In genomic region chr1:54180663-54181062, GRCm38 (mm10) we compare ENCODE assay signal across 23 mouse cellular contexts. TPM values are rescaled to one million over a fixed set of nuclear protein-coding genes. Genes with fewer than 3 reads are reported as not detected.
DNase-seq lines count a peak whose midpoint lies in the region; ATAC-seq and TF ChIP-seq lines count a peak whose summit lies in the region.
"Had no signal": no experiment of that assay in that cellular context is flagged by ENCODE, and none has a peak within 500 bp of the region (broad histone marks: within the 10 kb centered on the region; RNA-seq: fewer than 3 reads in every experiment).

No protein-coding gene starts in this region.

- TF ChIP-seq EP300 in heart, postnatal 0 days (IDR thresholded peaks at IDR 0.05; ENCODE audit: low read depth) = no peak

- H3K36me3 ChIP-seq in heart, embryonic 11.5 days (ENCODE audit: control insufficient read depth, insufficient read depth, low read length) = no peaks in the 10 kb centered on the region
- no peaks in the 10 kb centered on the region for H3K36me3 ChIP-seq in heart, embryonic 15.5 days
- no peaks in the 10 kb centered on the region for H3K36me3 ChIP-seq in heart, postnatal 0 days (replicated peaks; ENCODE audit: control insufficient read depth, insufficient read depth, low read length)
- H3K36me3 ChIP-seq: embryonic facial prominence, embryonic 10.5 days; embryonic facial prominence, embryonic 12.5 days; forebrain, embryonic 15.5 days had no signal

- TF ChIP-seq CTCF in heart, postnatal 0 days (IDR thresholded peaks at IDR 0.05; ENCODE audit: low read depth) = no peak

- no peak for ATAC-seq in heart, embryonic 11.5 days (replicated peaks; ENCODE audit: insufficient number of reproducible peaks, low FRiP score, low TSS enrichment)
- no peak; the same call in 1 of the 2 replicates for ATAC-seq in heart, embryonic 15.5 days (replicated peaks; ENCODE audit: insufficient number of reproducible peaks, insufficient read depth, low FRiP score, low read depth)
- peak; percentile 84 for ATAC-seq in heart, postnatal 0 days (ENCODE audit: insufficient read depth, low read depth)
- ATAC-seq: CD4-positive, CD25-positive, alpha-beta regulatory T cell, adult 4 months; forebrain, embryonic 13.5 days; forebrain, embryonic 15.5 days had no signal

- 0 out of 2 replicates have a peak overlapping the region, but pooled peaks have one; percentile 22 for H3K27ac ChIP-seq in heart, embryonic 11.5 days (ENCODE audit: low read depth, low read length)
- H3K27ac ChIP-seq in heart, embryonic 15.5 days = peak overlapping the region; percentile 23
- H3K27ac ChIP-seq in heart, postnatal 0 days (ENCODE audit: low read depth) = peak overlapping the region; percentile 58
- H3K27ac ChIP-seq: embryonic facial prominence, embryonic 10.5 days; embryonic facial prominence, embryonic 12.5 days; forebrain, embryonic 13.5 days; forebrain, embryonic 15.5 days had no signal

- H3K9me3 ChIP-seq in heart, embryonic 11.5 days (replicated peaks; ENCODE audit: control insufficient read depth, low read length) = no peaks in the 10 kb centered on the region
- no peaks in the 10 kb centered on the region for H3K9me3 ChIP-seq in heart, embryonic 15.5 days (replicated peaks)
- H3K9me3 ChIP-seq in heart, postnatal 0 days (replicated peaks; ENCODE audit: control insufficient read depth, low read length) = no peaks in the 10 kb centered on the region
- H3K9me3 ChIP-seq: embryonic facial prominence, embryonic 10.5 days; embryonic facial prominence, embryonic 12.5 days; forebrain, embryonic 13.5 days; forebrain, embryonic 15.5 days had no signal

- intact Hi-C loops in heart, postnatal 14 days (cut with DNase I) = no loop called here
- intact Hi-C loops in heart, postnatal 36 days (cut with DNase I) = no loop called here
- intact Hi-C loops in heart, postnatal 10 days (cut with DNase I) = no loop called here

- H3K27me3 ChIP-seq in heart, embryonic 11.5 days (ENCODE audit: control insufficient read depth, insufficient read depth, low read length) = no peaks in the 10 kb centered on the region
- H3K27me3 ChIP-seq in heart, embryonic 15.5 days = no peaks in the 10 kb centered on the region
- no peaks in the 10 kb centered on the region for H3K27me3 ChIP-seq in heart, postnatal 0 days (ENCODE audit: control insufficient read depth, insufficient read depth, low read length)
- H3K27me3 ChIP-seq: embryonic facial prominence, embryonic 12.5 days; forebrain, embryonic 13.5 days; forebrain, embryonic 15.5 days had no signal

- DNase-seq in heart, adult 11 months = peak; percentile 9
- DNase-seq in heart, adult 8-10 months (ENCODE audit: low spot score) = no peak
- DNase-seq in heart, postnatal 14 days = no peak
- no peak for DNase-seq in heart, postnatal 36 days
- peak; percentile 64 for DNase-seq in heart, postnatal 0 days (ENCODE audit: low spot score)
- DNase-seq in heart, postnatal 10 days = no peak
- DNase-seq: adrenal gland, adult 2 months; adrenal gland, postnatal 10 days; adrenal gland, postnatal 25 days; B cell, adult 2 months; cerebellum, adult 11 months; cerebellum, adult 18-20 months; cerebellum, adult 8-10 months; cerebellum, postnatal 10 days; cerebellum, postnatal 25 days had no signal

- no peak overlapping the region for H3K9ac ChIP-seq in heart, embryonic 11.5 days (ENCODE audit: low read depth, low read length)
- H3K9ac ChIP-seq in heart, embryonic 15.5 days = no peak overlapping the region
- no peak overlapping the region for H3K9ac ChIP-seq in heart, postnatal 0 days (replicated peaks; ENCODE audit: low read depth, low read length)
- H3K9ac ChIP-seq: embryonic facial prominence, embryonic 12.5 days; forebrain, embryonic 13.5 days; forebrain, embryonic 15.5 days had no signal

- no peak overlapping the region for H3K4me3 ChIP-seq in heart, embryonic 11.5 days (ENCODE audit: low read depth, low read length)
- H3K4me3 ChIP-seq in heart, embryonic 15.5 days = no peak overlapping the region
- H3K4me3 ChIP-seq in heart, postnatal 0 days (ENCODE audit: low read depth, low read length) = no peak overlapping the region
- H3K4me3 ChIP-seq: embryonic facial prominence, embryonic 10.5 days; embryonic facial prominence, embryonic 12.5 days; forebrain, embryonic 13.5 days; forebrain, embryonic 15.5 days had no signal

- 22% methylated on average over 1 of the region's 2 CpGs for WGBS in heart, embryonic 11.5 days (ENCODE audit: insufficient replicate concordance)
- 0% methylated on average over 1 of the region's 2 CpGs for WGBS in heart, embryonic 15.5 days
- WGBS in heart, postnatal 0 days = 7% methylated on average over 1 of the region's 2 CpGs

- peaks cover 1% of the 10 kb centered on the region for H3K4me1 ChIP-seq in heart, embryonic 11.5 days (ENCODE audit: control insufficient read depth, insufficient read depth, low read length)
- H3K4me1 ChIP-seq in heart, embryonic 15.5 days (replicated peaks) = peaks cover 4% of the 10 kb centered on the region; the same call in 1 of the 2 replicates
- peaks cover 11% of the 10 kb centered on the region; the same call in 1 of the 2 replicates for H3K4me1 ChIP-seq in heart, postnatal 0 days (ENCODE audit: control insufficient read depth, insufficient read depth)
- H3K4me1 ChIP-seq: embryonic facial prominence, embryonic 10.5 days; embryonic facial prominence, embryonic 12.5 days; forebrain, embryonic 13.5 days; forebrain, embryonic 15.5 days had no signal

- H3K4me2 ChIP-seq in heart, embryonic 11.5 days = no peak overlapping the region
- no peak overlapping the region for H3K4me2 ChIP-seq in heart, embryonic 15.5 days
- no peak overlapping the region for H3K4me2 ChIP-seq in heart, postnatal 0 days (ENCODE audit: low read depth, low read length)
- H3K4me2 ChIP-seq: embryonic facial prominence, embryonic 12.5 days; forebrain, embryonic 13.5 days; forebrain, embryonic 15.5 days had no signal

RNA-seq across cellular contexts. Expression of gene Hecw2, which starts 14.3 kb away (rescaled TPM):
- total RNA-seq in heart, adult 8-10 months (2022) = 10 to 100 TPM; 10.3 to 12.5 (median 11.9) TPM
- polyA plus RNA-seq in heart, embryonic 11.5 days (2014; fragmentation: Nextera tagmentation; extraction: Ambion mirVana) = 5.1 and 6.5 TPM in 2 replicates
- 10 to 100 TPM; 12.0 to 14.9 TPM for total RNA-seq in heart, postnatal 14 days (2021)
- 4.5 and 5.2 TPM in 2 replicates for polyA plus RNA-seq in heart, embryonic 15.5 days (2015; fragmentation: Nextera tagmentation; extraction: Ambion mirVana)
- total RNA-seq in heart, postnatal 36 days (2021) = 10 to 100 TPM; 13.5 TPM
- 9.0 and 18.6 TPM in 2 replicates for total RNA-seq in heart, postnatal 0 days (2014; rRNA removed; ENCODE audit: low replicate concordance)
- polyA plus RNA-seq in heart, postnatal 0 days (2015; fragmentation: Nextera tagmentation; extraction: Ambion mirVana) = 3.6 and 4.6 TPM in 2 replicates
- total RNA-seq in heart, postnatal 10 days (2021) = 10 to 100 TPM; 12.2 to 19.4 TPM
- total RNA-seq: MEL had no signal
- polyA plus RNA-seq: CD4-positive, CD25-positive, alpha-beta regulatory T cell, adult 4 months had no signal

Comparison
In these comparisons a context has a peak if more than half of its experiments do, and no peak if none do; other contexts are left out.
1. DNase-seq: peak in heart, adult 11 months (single experiment) and heart, postnatal 0 days (single experiment); none in heart, adult 8-10 months (single experiment), heart, postnatal 14 days (0 of 2), heart, postnatal 36 days (0 of 2) and heart, postnatal 10 days (0 of 2).
2. Peak in every context shown above with its lines, with median percentiles within 50 percentile points of each other: H3K27ac ChIP-seq.